Mouse (Mus musculus): ENCODE data around the gene Erp29.

GRCm38 (mm10) chr5:121395621-121396020 is 56.7 kb downstream of the Erp29 start:
- TF ChIP-seq FLI1 (IDR thresholded peaks at IDR 0.05; ENCODE audit: low read length) (no peak), GATA1 (IDR thresholded peaks at IDR 0.05; ENCODE audit: borderline replicate concordance, low read length) (no peak)
